Mouse (Mus musculus) adrenal gland, adult 18-20 months (tissue): Measurements from ENCODE around the gene Obscn. TPM values are rescaled to one million over a fixed set of nuclear protein-coding genes. Genes with fewer than 3 reads are reported as not detected.
"Not testable (repeated sequence)": the region's sequence is repeated elsewhere in the genome, so short reads cannot be mapped to it uniquely, and the experiment has no call there.

Experiments used
- DNase-seq, 2 experiments: peaks; one replicate each; pipeline ENCODE4 v3.0.0; 2021 to 2022; ENCODE audit warnings: low spot score in 2 of 2
- total RNA-seq, 2 experiments: library from RNA; stranded (reverse); gene quantifications; 1 replicate in 1 of 2; 2 replicates in 1 of 2; pipeline ENCODE4 v1.2.3; 2021

The Obscn gene
- total RNA-seq, 2 experiments from 2014 or later, result 0.99 to 2.4 TPM

GRCm38 (mm10) chr11:58965001-58965760, 171.0 kb downstream of the Obscn start:
- no peak for DNase-seq

GRCm38 (mm10) chr11:58964216-58964615, 172.0 kb downstream of the Obscn start:
- DNase-seq, result no peak

- DNase-seq, result no peak
Observed at GRCm38 (mm10) chr11:58963543-58963942, 172.7 kb downstream of the Obscn start.

- no peak for DNase-seq
Observed at GRCm38 (mm10) chr11:58961364-58962177, 174.6 kb downstream of the Obscn start.

DNA sequence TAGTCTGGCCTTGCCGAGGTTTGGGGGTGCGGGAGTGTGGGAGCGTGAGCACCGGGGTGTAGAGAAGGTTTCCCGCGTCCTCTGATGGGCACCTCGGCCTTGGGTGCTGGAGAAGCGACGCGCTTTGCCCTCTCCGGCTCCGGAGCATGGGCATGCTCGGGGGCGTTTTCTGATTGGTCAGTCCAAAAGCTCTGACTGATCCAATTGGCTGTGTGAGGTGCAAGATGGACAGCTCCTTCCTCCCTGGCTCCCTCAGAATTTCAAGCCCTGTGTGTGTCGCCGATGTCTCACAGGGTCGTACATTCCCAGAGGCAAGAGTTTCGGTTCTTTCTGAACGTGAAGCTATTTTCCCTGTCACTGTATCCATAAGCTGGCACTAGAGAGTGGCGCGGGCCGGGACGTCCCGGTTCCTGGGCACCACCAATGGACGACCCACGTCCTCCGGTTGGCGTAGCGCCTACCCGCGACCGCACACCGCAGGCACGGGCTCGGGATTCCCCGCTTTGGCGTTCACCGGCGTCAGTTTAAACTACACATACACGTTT, 176.2 kb downstream of the Obscn start:
- peak; percentile 62 to 64 for DNase-seq

GRCm38 (mm10) chr11:58959186-58959825, 176.9 kb downstream of the Obscn start:
- no peak for DNase-seq

DNA sequence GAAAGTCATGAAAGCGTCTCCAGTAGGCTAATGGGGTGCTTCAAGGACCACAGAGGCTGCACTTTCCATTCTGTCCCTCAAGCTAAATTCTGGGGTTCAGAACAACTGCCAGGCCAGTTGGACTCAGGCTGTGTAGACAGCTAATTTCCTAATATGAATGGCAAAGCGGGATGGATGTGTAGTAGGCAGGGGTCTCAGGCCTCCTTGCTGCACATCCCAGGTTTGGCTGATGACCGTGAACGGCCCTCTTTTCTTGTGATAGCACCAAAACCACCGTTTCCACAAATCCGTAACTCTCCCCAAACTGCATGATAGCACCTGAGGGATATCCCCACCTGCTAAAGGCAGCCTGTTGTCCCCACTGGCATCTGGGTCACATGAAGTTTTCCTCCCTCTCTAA, 177.7 kb downstream of the Obscn start:
- DNase-seq, result no peak

GRCm38 (mm10) chr11:58957226-58957914, 178.8 kb downstream of the Obscn start:
- DNase-seq, result no peak

DNA sequence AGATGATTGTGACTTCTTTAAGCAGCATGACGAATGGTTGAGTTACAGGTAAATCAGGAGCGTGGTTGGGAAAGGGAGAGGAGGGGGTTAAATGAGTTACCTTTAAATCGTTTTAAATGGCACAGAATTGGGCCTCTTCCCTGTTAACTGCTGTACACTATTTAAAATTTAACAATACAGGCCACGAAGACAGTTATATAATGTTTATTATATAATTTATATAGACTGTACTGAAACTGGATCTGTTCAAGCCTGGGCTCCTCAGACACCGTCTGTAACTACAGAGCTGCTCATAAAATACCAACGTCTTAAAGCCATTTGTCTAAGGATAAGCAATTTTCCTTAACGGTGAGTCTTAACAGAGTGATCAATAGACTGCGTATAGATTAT, 180.3 kb downstream of the Obscn start:
- no peak for DNase-seq

DNA sequence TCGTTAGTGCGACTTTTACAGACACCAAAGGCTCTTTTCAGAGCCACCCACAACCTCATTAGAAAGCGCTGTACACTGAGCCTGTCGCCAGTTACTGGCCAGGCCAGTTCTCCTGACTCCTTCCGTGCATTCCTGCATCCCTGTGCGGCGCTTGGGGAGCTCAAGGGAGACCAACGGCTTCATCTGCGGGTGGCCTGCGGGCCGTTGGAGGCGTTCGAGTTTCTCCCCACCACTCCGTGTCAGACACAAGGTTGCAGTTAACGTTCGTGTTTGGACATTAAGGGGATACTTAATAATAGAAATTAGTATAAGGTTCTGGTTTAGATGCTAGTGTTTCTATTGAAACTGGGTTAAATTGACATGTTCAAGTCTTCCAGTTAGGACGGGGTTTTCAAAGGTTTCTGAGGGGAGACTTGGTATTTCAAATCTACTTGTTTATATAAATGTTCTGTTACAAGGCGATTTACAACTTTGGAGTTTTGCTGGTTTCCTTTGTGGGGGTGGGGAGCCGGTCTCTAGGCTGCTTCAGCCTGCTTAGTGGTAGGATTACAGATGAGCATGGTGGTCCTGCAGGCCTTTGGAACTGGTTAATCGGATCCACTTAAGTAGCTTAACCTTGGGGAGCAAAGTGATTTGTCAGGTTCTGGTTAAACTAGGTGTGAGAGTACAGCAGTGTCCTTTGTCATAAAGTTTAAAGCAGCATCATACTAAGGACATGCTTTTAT, 180.9 kb downstream of the Obscn start:
- no peak for DNase-seq

DNA sequence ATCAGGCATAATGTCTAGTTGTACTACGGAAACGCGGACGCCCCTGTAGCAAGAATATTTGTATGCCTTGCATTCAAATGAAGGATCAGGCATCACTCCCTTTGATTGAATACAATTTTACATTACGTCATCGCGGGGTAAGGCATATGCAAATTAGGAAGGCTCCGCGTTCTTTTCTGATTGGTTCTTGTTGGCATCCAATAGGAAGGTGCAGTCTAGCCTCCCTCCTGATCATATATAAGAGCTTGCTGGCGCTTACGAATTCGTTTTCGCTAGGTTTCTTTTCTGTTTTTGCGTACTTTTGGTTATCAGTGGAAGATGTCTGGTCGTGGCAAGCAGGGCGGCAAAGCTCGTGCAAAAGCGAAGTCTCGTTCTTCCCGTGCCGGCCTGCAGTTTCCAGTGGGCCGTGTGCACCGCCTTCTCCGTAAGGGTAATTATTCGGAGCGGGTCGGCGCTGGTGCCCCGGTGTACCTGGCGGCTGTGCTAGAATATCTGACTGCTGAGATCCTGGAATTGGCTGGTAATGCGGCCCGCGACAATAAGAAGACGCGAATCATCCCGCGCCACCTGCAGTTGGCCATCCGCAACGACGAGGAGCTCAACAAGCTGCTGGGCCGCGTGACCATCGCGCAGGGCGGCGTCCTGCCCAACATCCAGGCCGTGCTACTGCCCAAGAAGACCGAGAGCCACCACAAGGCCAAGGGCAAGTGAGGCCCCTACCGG, 181.6 kb downstream of the Obscn start, which contains the start of the genes Hist3h2a and Trim17:
Gene Hist3h2a, plus strand, starts transcription at position 266 of the 723 bp plus-strand sequence.
Gene Trim17, plus strand, starts transcription at position 266 of the 723 bp plus-strand sequence.
- DNase-seq, result peak; percentile 71 to 75

GRCm38 (mm10) chr11:58954170-58954419, 182.1 kb downstream of the Obscn start:
- not testable (repeated sequence) for DNase-seq

GRCm38 (mm10) chr11:58953351-58954169, 182.6 kb downstream of the Obscn start:
- DNase-seq, result peak; percentile 28 to 37

DNA sequence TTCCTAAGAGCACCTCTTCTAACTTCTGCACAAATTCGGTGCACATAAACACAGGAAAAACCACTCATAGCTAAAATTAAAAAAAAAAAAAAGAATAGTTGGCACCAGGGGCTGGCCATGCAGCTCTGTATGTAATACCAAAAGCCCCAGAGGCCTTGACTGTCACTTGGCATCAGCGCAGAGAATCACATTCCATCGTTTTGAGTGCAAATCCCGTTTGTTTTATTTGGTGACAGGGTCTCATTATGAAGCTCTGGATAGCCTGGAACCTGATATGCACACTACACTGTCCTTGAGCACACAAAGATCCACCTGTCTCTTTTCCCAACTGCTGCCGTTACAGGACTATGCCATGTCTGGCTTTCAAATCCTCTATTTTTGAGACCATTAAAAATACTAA, 185.0 kb downstream of the Obscn start:
- no peak for DNase-seq

GRCm38 (mm10) chr11:58949480-58950431, 186.4 kb downstream of the Obscn start:
- DNase-seq, result no peak

DNA sequence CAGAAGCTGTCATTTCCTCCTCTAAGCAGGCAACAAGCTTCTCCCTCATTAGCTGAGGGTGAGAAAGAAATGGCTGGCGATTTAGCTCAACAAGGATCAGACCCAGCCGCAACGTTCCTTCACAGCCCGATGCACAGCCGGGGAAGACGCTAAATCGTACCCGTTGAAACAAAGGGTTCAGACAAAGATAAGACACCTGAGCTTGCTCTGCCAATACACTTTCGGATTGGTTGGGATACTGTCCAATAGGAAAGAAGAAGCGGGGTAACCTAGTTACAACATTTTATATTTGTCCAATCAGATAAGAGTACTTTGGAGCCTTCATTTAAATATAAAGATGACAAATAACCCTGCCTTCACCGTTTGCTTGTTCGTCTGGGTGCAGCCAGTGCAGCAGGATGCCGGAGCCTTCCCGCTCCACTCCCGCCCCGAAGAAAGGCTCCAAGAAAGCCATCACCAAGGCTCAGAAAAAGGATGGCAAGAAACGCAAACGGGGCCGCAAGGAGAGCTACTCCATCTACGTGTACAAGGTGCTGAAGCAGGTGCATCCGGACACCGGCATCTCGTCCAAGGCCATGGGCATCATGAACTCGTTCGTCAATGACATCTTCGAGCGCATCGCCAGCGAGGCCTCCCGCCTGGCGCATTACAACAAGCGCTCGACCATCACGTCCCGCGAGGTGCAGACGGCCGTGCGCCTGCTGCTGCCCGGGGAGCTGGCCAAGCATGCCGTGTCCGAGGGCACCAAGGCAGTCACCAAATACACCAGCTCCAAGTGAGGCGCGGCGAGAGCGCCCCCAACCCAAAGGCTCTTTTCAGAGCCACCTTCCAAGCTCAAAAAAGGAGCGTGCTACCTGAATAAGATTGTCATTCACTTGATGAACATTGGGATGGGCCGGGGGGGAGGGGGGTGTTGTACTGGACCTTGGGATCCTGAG, 187.4 kb downstream of the Obscn start, which contains the start of gene Hist3h2ba:
Gene Hist3h2ba, plus strand, starts transcription at position 379 of the 938 bp plus-strand sequence.
- DNase-seq, result peak; percentile 30 to 48
